Mouse (Mus musculus) skeletal muscle tissue, adult 2 months (tissue): ENCODE data around the gene Gm10600.
"Not testable (repeated sequence)": the region's sequence is repeated elsewhere in the genome, so short reads cannot be mapped to it uniquely, and the experiment has no call there.

Experiments
- DNase-seq: peaks from one replicate; pipeline ENCODE4 v3.0.0-alpha.2; 2012; ENCODE audit warnings: low read depth, low spot score

Gene Gm10600

DNA sequence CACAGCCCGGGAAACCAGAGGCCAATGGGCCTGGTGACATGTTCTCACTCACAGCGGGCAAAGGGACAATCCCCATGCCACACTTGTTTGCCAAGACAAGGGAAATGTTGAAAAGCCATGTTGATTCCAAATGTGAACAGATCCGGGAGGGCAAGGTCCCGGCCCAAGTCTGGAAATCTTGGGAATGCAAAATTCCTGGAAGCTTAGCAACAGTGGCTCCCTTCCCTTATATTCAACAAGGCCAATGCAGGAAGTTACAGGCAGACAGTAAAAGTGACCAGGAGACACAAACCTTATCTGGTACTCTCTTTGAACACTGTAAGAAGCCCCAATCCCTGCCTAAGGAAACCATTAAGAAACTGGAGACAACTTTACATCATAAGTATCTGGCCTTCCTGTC is at the start of gene Gm10600:
TSS of gene Gm10600 (plus strand) at position 301 of the 400 bp plus-strand sequence.
- DNase-seq: not testable (repeated sequence)

DNA sequence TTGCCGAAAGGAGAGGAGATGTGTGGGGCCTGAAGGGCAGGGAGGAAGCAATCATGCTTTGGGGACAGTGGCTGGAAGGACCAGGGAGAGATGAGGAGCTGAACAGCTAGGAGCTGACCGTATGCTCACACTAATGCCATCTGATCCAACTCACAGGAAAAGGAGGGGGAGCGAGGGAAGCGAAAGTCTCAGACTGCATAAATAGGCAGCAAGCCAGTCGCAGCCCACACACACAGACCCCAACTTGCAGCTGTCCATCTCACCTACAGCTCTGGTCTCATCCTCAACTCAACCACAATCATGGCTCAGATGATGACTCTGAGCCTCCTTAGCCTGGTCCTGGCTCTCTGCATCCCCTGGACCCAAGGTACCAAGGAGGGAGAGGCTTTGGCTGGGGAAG is 15.0 kb downstream of the Gm10600 start, which contains the start of gene Ccl21b:
TSS of gene Ccl21b (plus strand) at position 301 of the 400 bp plus-strand sequence.
- DNase-seq: not testable (repeated sequence)
